Mouse (Mus musculus): ENCODE results near the gene Magel2.

Magel2 gene

GRCm38 (mm10) chr7:62376510-62377304, at the start of gene Magel2:
Gene Magel2 (plus strand): TSS chr7:62377010.
- in situ Hi-C loops (cut with MboI; ENCODE audit: unreplicated experiment in 2 of 2) = loop anchor here in 1 of 2 experiments (25.0 kb wide), 1 partner anchor 1639 kb away; no protein-coding TSS in a partner anchor

GRCm38 (mm10) chr7:62345411-62345810, 31.4 kb upstream of the Magel2 start:
- in situ Hi-C loops (cut with MboI; ENCODE audit: unreplicated experiment in 2 of 2) = no loop called here

GRCm38 (mm10) chr7:62346269-62346668, 30.5 kb upstream of the Magel2 start, which contains the start of gene Ndn:
Gene Ndn (plus strand): TSS chr7:62346569.
- in situ Hi-C loops (cut with MboI; ENCODE audit: unreplicated experiment in 2 of 2) = no loop called here

- in situ Hi-C loops (cut with MboI; ENCODE audit: unreplicated experiment in 2 of 2) = no loop called here
These were observed 28.6 kb upstream of the Magel2 start for GRCm38 (mm10) chr7:62348106-62348803.

- in situ Hi-C loops (cut with MboI; ENCODE audit: unreplicated experiment in 2 of 2) = no loop called here
These were observed 28.0 kb upstream of the Magel2 start for GRCm38 (mm10) chr7:62348804-62349190.

GRCm38 (mm10) chr7:62351266-62351665, 25.5 kb upstream of the Magel2 start:
- in situ Hi-C loops (cut with MboI; ENCODE audit: unreplicated experiment in 2 of 2) = no loop called here

GRCm38 (mm10) chr7:62365039-62365636, 11.7 kb upstream of the Magel2 start:
- in situ Hi-C loops (cut with MboI; ENCODE audit: unreplicated experiment in 2 of 2) = no loop called here

- in situ Hi-C loops (cut with MboI; ENCODE audit: unreplicated experiment in 2 of 2) = no loop called here
These were observed 10.1 kb upstream of the Magel2 start for GRCm38 (mm10) chr7:62366730-62367129.

GRCm38 (mm10) chr7:62375658-62376057, 1.2 kb upstream of the Magel2 start:
- in situ Hi-C loops (cut with MboI; ENCODE audit: unreplicated experiment in 2 of 2) = loop anchor here in 1 of 2 experiments (25.0 kb wide), 1 partner anchor 1638 kb away; no protein-coding TSS in a partner anchor

- in situ Hi-C loops (cut with MboI; ENCODE audit: unreplicated experiment in 2 of 2) = loop anchor here in 1 of 2 experiments (25.0 kb wide), 1 partner anchor 1640 kb away; no protein-coding TSS in a partner anchor
These were observed 503 bp downstream of the Magel2 start for GRCm38 (mm10) chr7:62377313-62377712.

GRCm38 (mm10) chr7:62378529-62378928, 1.7 kb downstream of the Magel2 start:
- in situ Hi-C loops (cut with MboI; ENCODE audit: unreplicated experiment in 2 of 2) = loop anchor here in 1 of 2 experiments (25.0 kb wide), 1 partner anchor 1641 kb away; no protein-coding TSS in a partner anchor

GRCm38 (mm10) chr7:62382391-62382790, 5.6 kb downstream of the Magel2 start:
- in situ Hi-C loops (cut with MboI; ENCODE audit: unreplicated experiment in 2 of 2) = loop anchor here (10.0 to 25.0 kb wide), 2 partner anchors 1645 to 1658 kb away; no protein-coding TSS in a partner anchor

- in situ Hi-C loops (cut with MboI; ENCODE audit: unreplicated experiment in 2 of 2) = loop anchor here (10.0 to 25.0 kb wide), 2 partner anchors 1651 to 1663 kb away; no protein-coding TSS in a partner anchor
These were observed 11.5 kb downstream of the Magel2 start for GRCm38 (mm10) chr7:62388291-62388690.

GRCm38 (mm10) chr7:62392202-62392601, 15.4 kb downstream of the Magel2 start:
- in situ Hi-C loops (cut with MboI; ENCODE audit: unreplicated experiment in 2 of 2) = loop anchor here in 1 of 2 experiments (25.0 kb wide), 1 partner anchor 1655 kb away; no protein-coding TSS in a partner anchor

GRCm38 (mm10) chr7:62406573-62407050, 29.8 kb downstream of the Magel2 start:
- in situ Hi-C loops (cut with MboI; ENCODE audit: unreplicated experiment in 2 of 2) = no loop called here

GRCm38 (mm10) chr7:62407803-62408202, 31.0 kb downstream of the Magel2 start:
- in situ Hi-C loops (cut with MboI; ENCODE audit: unreplicated experiment in 2 of 2) = no loop called here

- in situ Hi-C loops (cut with MboI; ENCODE audit: unreplicated experiment in 2 of 2) = no loop called here
These were observed 38.4 kb downstream of the Magel2 start for GRCm38 (mm10) chr7:62415222-62415621.

GRCm38 (mm10) chr7:62416173-62416572, 39.4 kb downstream of the Magel2 start:
- in situ Hi-C loops (cut with MboI; ENCODE audit: unreplicated experiment in 2 of 2) = no loop called here

- in situ Hi-C loops (cut with MboI; ENCODE audit: unreplicated experiment in 2 of 2) = no loop called here
These were observed 41.5 kb downstream of the Magel2 start for GRCm38 (mm10) chr7:62418346-62418745.

- in situ Hi-C loops (cut with MboI; ENCODE audit: unreplicated experiment in 2 of 2) = no loop called here
These were observed 42.3 kb downstream of the Magel2 start for GRCm38 (mm10) chr7:62419105-62419492.

Data from v-Abl transformed pro-B cells (cell line).